Mouse (Mus musculus): ENCODE results near the gene Vps4a.

DNA sequence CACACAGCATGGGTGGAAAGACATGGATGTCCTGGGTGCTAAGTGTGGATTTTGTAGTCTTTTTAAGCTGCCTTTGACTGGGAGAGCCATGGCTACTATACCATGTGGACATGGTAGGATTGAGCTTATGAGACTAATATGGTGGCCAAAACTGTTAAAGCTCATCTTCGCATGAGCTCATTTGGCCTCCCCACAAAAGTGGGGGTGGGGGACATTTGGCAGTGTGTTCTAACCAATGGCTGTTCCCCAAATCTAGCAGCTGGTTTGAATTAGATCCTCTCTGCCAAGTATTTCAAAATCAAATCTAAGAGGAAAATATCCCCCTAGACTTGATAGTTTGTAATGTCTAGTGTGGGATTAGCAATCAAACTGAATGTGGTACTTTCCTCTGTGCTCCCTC, 32.0 kb upstream of the Vps4a start:
- TF ChIP-seq POLR2A (IDR thresholded peaks at IDR 0.05; ENCODE audit: low read depth, low read length) (no peak), CTCF (IDR thresholded peaks at IDR 0.05; ENCODE audit: extremely low read depth, insufficient read length, insufficient replicate concordance, low read depth, low read length) (no peak)

Measured in small intestine, adult 2 months (tissue).